ENCODE assay signal across 8 mouse cellular contexts in genomic region chr17:79356071-79356601, GRCm38 (mm10). TPM values are rescaled to one million over a fixed set of nuclear protein-coding genes. Genes with fewer than 3 reads are reported as not detected.
DNase-seq lines count a peak whose midpoint lies in the region; ATAC-seq and TF ChIP-seq lines count a peak whose summit lies in the region.

No protein-coding gene starts in this region.

- no peaks in the 10 kb centered on the region for H3K27me3 ChIP-seq in heart, embryonic 10.5 days (ENCODE audit: insufficient read depth, poor library complexity, severe bottlenecking)
- H3K27me3 ChIP-seq in forebrain, postnatal 0 days (ENCODE audit: insufficient read depth, low read length) = no peaks in the 10 kb centered on the region
- no peaks in the 10 kb centered on the region; the same call in 1 of the 2 replicates for H3K27me3 ChIP-seq in midbrain, embryonic 16.5 days (ENCODE audit: control insufficient read depth, insufficient read depth, low read depth, low read length)

- DNase-seq in heart, embryonic 10.5 days (ENCODE audit: low spot score) = peak; percentile 79
- no peak for DNase-seq in heart, adult 9 months (ENCODE audit: low spot score in 2 of 2)
- DNase-seq in forebrain, postnatal 0 days = no peak
- DNase-seq in kidney, postnatal 25 days = peak; percentile 40 to 69
- DNase-seq in urinary bladder, postnatal 4 days (ENCODE audit: low spot score in 2 of 2) = no peak
- DNase-seq in layer of hippocampus, adult 8-10 months (ENCODE audit: low spot score in 2 of 2) = no peak

- no peak for TF ChIP-seq CTCF in forebrain, postnatal 0 days (IDR thresholded peaks at IDR 0.05; ENCODE audit: low read depth)

- H3K4me2 ChIP-seq in forebrain, postnatal 0 days (ENCODE audit: low read depth) = peak overlapping the region; percentile 75
- H3K4me2 ChIP-seq in midbrain, embryonic 16.5 days (ENCODE audit: low read length) = peak overlapping the region; percentile 86

- WGBS in heart, embryonic 10.5 days = 2% methylated on average over 24 of the region's 24 CpGs
- WGBS in forebrain, postnatal 0 days = 13% methylated on average over 24 of the region's 24 CpGs
- WGBS in midbrain, embryonic 16.5 days = 11% methylated on average over 24 of the region's 24 CpGs

- H3K9ac ChIP-seq in forebrain, postnatal 0 days = peak overlapping the region; percentile 99
- peak overlapping the region; percentile 98 for H3K9ac ChIP-seq in midbrain, embryonic 16.5 days (ENCODE audit: low read depth, low read length)

- no peaks in the 10 kb centered on the region for H3K36me3 ChIP-seq in heart, embryonic 10.5 days
- H3K36me3 ChIP-seq in forebrain, postnatal 0 days (ENCODE audit: insufficient read depth) = no peaks in the 10 kb centered on the region
- H3K36me3 ChIP-seq in midbrain, embryonic 16.5 days (ENCODE audit: control insufficient read depth, insufficient read depth, low read length) = no peaks in the 10 kb centered on the region

- H3K4me1 ChIP-seq in heart, embryonic 10.5 days = peaks cover 30% of the 10 kb centered on the region
- 0 out of 2 replicates have a peak, but pooled peaks cover 10% of the 10 kb centered on the region for H3K4me1 ChIP-seq in forebrain, postnatal 0 days (ENCODE audit: insufficient read depth)
- peaks cover 18% of the 10 kb centered on the region for H3K4me1 ChIP-seq in midbrain, embryonic 16.5 days (ENCODE audit: control insufficient read depth, insufficient read depth, low read length)

- H3K9me3 ChIP-seq in heart, embryonic 10.5 days = no peaks in the 10 kb centered on the region
- no peaks in the 10 kb centered on the region for H3K9me3 ChIP-seq in forebrain, postnatal 0 days (ENCODE audit: low read length)
- no peaks in the 10 kb centered on the region for H3K9me3 ChIP-seq in midbrain, embryonic 16.5 days (replicated peaks; ENCODE audit: control insufficient read depth, low read length, poor library complexity, severe bottlenecking)

- peak overlapping the region; percentile 74 for H3K4me3 ChIP-seq in heart, embryonic 10.5 days
- peak overlapping the region; percentile 76 for H3K4me3 ChIP-seq in forebrain, postnatal 0 days (ENCODE audit: low read depth, low read length)
- peak overlapping the region; percentile 83 for H3K4me3 ChIP-seq in midbrain, embryonic 16.5 days (ENCODE audit: low read depth, low read length)

- peak; percentile 7 for ATAC-seq in activated CD4-positive, CD25-positive, alpha-beta regulatory T cell, adult 4 months
- ATAC-seq in forebrain, postnatal 0 days = peak; percentile 10
- ATAC-seq in midbrain, embryonic 16.5 days = peak; percentile 49

- peak overlapping the region; percentile 90 for H3K27ac ChIP-seq in heart, embryonic 10.5 days
- H3K27ac ChIP-seq in forebrain, postnatal 0 days (ENCODE audit: low read depth, low read length) = peak overlapping the region; percentile 94; the same call in 1 of the 2 replicates
- peak overlapping the region; percentile 98 for H3K27ac ChIP-seq in midbrain, embryonic 16.5 days (ENCODE audit: low read length)

RNA-seq across cellular contexts. Expression of gene Cdc42ep3, which starts 1.2 kb away (rescaled TPM):
- polyA plus RNA-seq in heart, embryonic 10.5 days (2016; fragmentation: Nextera tagmentation; extraction: Ambion mirVana) = 27.8 and 30.1 TPM in 2 replicates
- 10 to 100 TPM; 31.4 to 31.8 TPM for polyA plus RNA-seq in activated CD4-positive, CD25-positive, alpha-beta regulatory T cell, adult 4 months (2017; shearing (Covaris generic))
- total RNA-seq in forebrain, postnatal 0 days (2014; rRNA removed) = 38.6 and 40.9 TPM in 2 replicates
- 54.0 and 54.8 TPM in 2 replicates for polyA plus RNA-seq in forebrain, postnatal 0 days (2015; fragmentation: Nextera tagmentation; extraction: Ambion mirVana)
- polyA plus RNA-seq in midbrain, embryonic 16.5 days (2015; fragmentation: Nextera tagmentation; extraction: Ambion mirVana) = 49.4 and 49.7 TPM in 2 replicates
- total RNA-seq in layer of hippocampus, adult 8-10 months (2022) = 1 to 10 TPM; 4.4 to 7.6 (median 6.6) TPM

Comparison
In these comparisons a context has a peak if more than half of its experiments do, and no peak if none do; other contexts are left out.
1. DNase-seq: peak in heart, embryonic 10.5 days (single experiment) and kidney, postnatal 25 days (2 of 2); none in heart, adult 9 months (0 of 2), forebrain, postnatal 0 days (single experiment), urinary bladder, postnatal 4 days (0 of 2) and layer of hippocampus, adult 8-10 months (0 of 2).
2. Peak in every context shown above with its lines, with median percentiles within 50 percentile points of each other: H3K27ac ChIP-seq, H3K4me3 ChIP-seq and ATAC-seq.